Mouse (Mus musculus): ENCODE data around the gene Alox15.

- TF ChIP-seq MAX (IDR thresholded peaks at IDR 0.05) (no peak), CTCF (IDR thresholded peaks at IDR 0.05; ENCODE audit: control insufficient read depth, insufficient read depth, insufficient read length) (no peak), USF1 (IDR thresholded peaks at IDR 0.05; ENCODE audit: low read depth) (no peak), FOSL1 (IDR thresholded peaks at IDR 0.05; ENCODE audit: insufficient read depth, low read length, poor library complexity, severe bottlenecking) (no peak), MYOG (IDR thresholded peaks at IDR 0.05; ENCODE audit: control insufficient read depth, extremely low read depth, insufficient read length) (no peak), CEBPB (IDR thresholded peaks at IDR 0.05; ENCODE audit: low read depth) (no peak), MYOD1 (IDR thresholded peaks at IDR 0.05; ENCODE audit: control insufficient read depth, insufficient read length, low read depth) (no peak)
These were observed 6.8 kb downstream of the Alox15 start for GRCm38 (mm10) chr11:70345061-70345460.
